Mouse (Mus musculus) megakaryocyte progenitor cell, adult 5-6 weeks (primary cell): ENCODE results near the gene Batf. TPM values are rescaled to one million over a fixed set of nuclear protein-coding genes. Genes with fewer than 3 reads are reported as not detected.

Experiments used
- total RNA-seq, 2 experiments: library from RNA; stranded (forward) in 1 of 2; stranded (reverse) in 1 of 2; fragments of 157-497, 149-512 nt in 1 of 2; fragments of 200-1000 nt in 1 of 2; gene quantifications; 2 replicates each; pipeline versions ENCODE4 v1.2.3 to v1.2.4; 2015 to 2017

The Batf gene
- total RNA-seq, 2 experiments from 2014 or later = 8.2 to 29.2 TPM

Other genes with a start within 250 kb of the Batf start
- 94.5 and 144 TPM in 2 replicates for gene Fos, start 212.8 kb upstream of the Batf start, total RNA-seq (2015)
- 72.4 and 111 TPM in 2 replicates for gene Fos, start 212.8 kb upstream of the Batf start, total RNA-seq (2017)
- 12.9 and 18.0 TPM in 2 replicates for gene Jdp2, start 87.6 kb upstream of the Batf start, total RNA-seq (2015)
- 38.1 and 46.1 TPM in 2 replicates for gene Jdp2, start 87.6 kb upstream of the Batf start, total RNA-seq (2017)
- not detected in 2 replicates for gene Flvcr2, start 59.9 kb downstream of the Batf start, total RNA-seq (2015)
- not detected in 2 replicates for gene Flvcr2, start 59.9 kb downstream of the Batf start, total RNA-seq (2017)
- 77.1 and 80.2 TPM in 2 replicates for gene Erg28, start 137.9 kb downstream of the Batf start, total RNA-seq (2015)
- gene Erg28, start 137.9 kb downstream of the Batf start, total RNA-seq (2017) = 76.9 and 93.4 TPM in 2 replicates
- 19.3 and 20.8 TPM in 2 replicates for gene Ttll5, start 138.0 kb downstream of the Batf start, total RNA-seq (2015)
- gene Ttll5, start 138.0 kb downstream of the Batf start, total RNA-seq (2017) = 17.0 and 20.1 TPM in 2 replicates